Mouse (Mus musculus) CH12.LX (cell line): Measurements from ENCODE around the gene Tspan3. TPM values are rescaled to one million over a fixed set of nuclear protein-coding genes. Genes with fewer than 3 reads are reported as not detected.
A peak's percentile ranks its signal among the peaks of the same experiment; 100 is the strongest.

Experiments
- DNase-seq: peaks from one replicate; pipeline ENCODE4 v3.0.0-alpha.2; 2013; ENCODE audit errors: extremely low read depth
- H3K27ac ChIP-seq: 2 replicates; pipeline ENCODE4 v1.5.1; 2012; ENCODE audit warnings: low read depth, mild to moderate bottlenecking, control low read depth, moderate library complexity; ENCODE audit not compliant: insufficient read depth
- H3K27me3 ChIP-seq: replicated peaks from 2 replicates; pipeline ENCODE3; 2012; ENCODE audit warnings: inconsistent platforms
- H3K36me3 ChIP-seq, 2 experiments: replicated peaks in 1 of 2; 2 replicates each; pipeline versions ENCODE3 to v1.6.1; 2012; ENCODE audit warnings: inconsistent platforms in 1 of 2, low read length in 1 of 2, mild to moderate bottlenecking in 1 of 2, mixed read lengths in 1 of 2, moderate library complexity in 1 of 2; ENCODE audit not compliant: control insufficient read depth in 1 of 2, insufficient read depth in 1 of 2
- H3K4me1 ChIP-seq, 2 experiments: 2 replicates each; pipeline ENCODE4 v1.6.1; 2012; ENCODE audit warnings: inconsistent platforms in 1 of 2, moderate library complexity in 1 of 2; ENCODE audit not compliant: insufficient read depth in 2 of 2, control insufficient read depth in 1 of 2
- H3K4me2 ChIP-seq: 2 replicates; pipeline ENCODE4 v1.6.1; 2012; ENCODE audit warnings: low read depth, mild to moderate bottlenecking, control low read depth; ENCODE audit not compliant: poor library complexity, insufficient read depth, severe bottlenecking
- H3K4me3 ChIP-seq, 3 experiments: fragments of 150-350 bp in 1 of 3; sonication (generic) in 1 of 3; replicated peaks in 1 of 3; 2 replicates each; pipeline versions ENCODE3 to v1.5.1; 2011 to 2012; ENCODE audit warnings: low read depth in 2 of 3, low read length in 2 of 3, mild to moderate bottlenecking in 2 of 3, moderate library complexity in 2 of 3, control low read depth in 1 of 3, improper control_type of control experiment in 1 of 3, inconsistent platforms in 1 of 3, mixed read lengths in 1 of 3; ENCODE audit not compliant: poor library complexity in 1 of 3
- H3K79me2 ChIP-seq: replicated peaks from 2 replicates; pipeline ENCODE4 v1.6.1; 2012; ENCODE audit warnings: mild to moderate bottlenecking, moderate library complexity; ENCODE audit not compliant: control insufficient read depth, poor library complexity, insufficient read depth, severe bottlenecking; ENCODE audit errors: extremely low read depth
- H3K9ac ChIP-seq: 2 replicates; pipeline ENCODE4 v1.6.1; 2012; ENCODE audit warnings: low read depth, mild to moderate bottlenecking, control low read depth, moderate library complexity; ENCODE audit not compliant: insufficient read depth
- H3K9me3 ChIP-seq: replicated peaks from 2 replicates; pipeline ENCODE3; 2012; ENCODE audit warnings: low read length, inconsistent platforms, mixed read lengths
- BHLHE40 ChIP-seq: IDR thresholded peaks from 2 replicates; pipeline ENCODE4 v1.6.1; 2011; ENCODE audit warnings: mild to moderate bottlenecking, low read depth, low read length, improper control_type of control experiment
- CHD1 ChIP-seq: IDR thresholded peaks from 2 replicates; pipeline ENCODE4 v1.6.1; 2012; ENCODE audit warnings: low read depth, low read length, improper control_type of control experiment, inconsistent platforms
- CHD2 ChIP-seq: IDR thresholded peaks from 2 replicates; pipeline ENCODE4 v1.6.1; 2011; ENCODE audit warnings: low read length, improper control_type of control experiment
- CTCF ChIP-seq, 2 experiments: IDR thresholded peaks in 1 of 2; conservative IDR thresholded peaks in 1 of 2; 2 replicates each; pipeline ENCODE4 v1.5.1; 2011 to 2012; ENCODE audit warnings: low read depth in 2 of 2, low read length in 2 of 2, improper control_type of control experiment in 1 of 2, inconsistent platforms in 1 of 2, mild to moderate bottlenecking in 1 of 2, moderate library complexity in 1 of 2
- ELF1 ChIP-seq: IDR thresholded peaks from 2 replicates; pipeline ENCODE4 v1.6.1; 2014; ENCODE audit warnings: low read depth, mild to moderate bottlenecking, inconsistent platforms, low read length, improper control_type of control experiment
- EP300 ChIP-seq: IDR thresholded peaks from 2 replicates; pipeline ENCODE4 v1.6.1; 2011; ENCODE audit warnings: low read length, improper control_type of control experiment
- GABPA ChIP-seq: IDR thresholded peaks from 2 replicates; pipeline ENCODE4 v1.6.1; 2012; ENCODE audit warnings: low read depth, low read length, improper control_type of control experiment, inconsistent platforms; ENCODE audit not compliant: insufficient replicate concordance
- HCFC1 ChIP-seq: IDR thresholded peaks from 2 replicates; pipeline ENCODE4 v1.6.1; 2012; ENCODE audit warnings: low read depth, mild to moderate bottlenecking, inconsistent platforms, low read length, improper control_type of control experiment
- JUN ChIP-seq: IDR thresholded peaks from 2 replicates; pipeline ENCODE4 v1.6.1; 2011; ENCODE audit warnings: low read depth, mild to moderate bottlenecking, low read length, improper control_type of control experiment, moderate library complexity; ENCODE audit not compliant: insufficient read depth
- JUND ChIP-seq: conservative IDR thresholded peaks from 2 replicates; pipeline ENCODE4 v1.6.1; 2011; ENCODE audit warnings: low read depth, low read length, improper control_type of control experiment
- MAFK ChIP-seq: IDR thresholded peaks from 2 replicates; pipeline ENCODE4 v1.6.1; 2011; ENCODE audit warnings: low read length, improper control_type of control experiment; ENCODE audit not compliant: insufficient replicate concordance
- MAX ChIP-seq: IDR thresholded peaks from 2 replicates; pipeline ENCODE4 v1.6.1; 2011; ENCODE audit warnings: low read length, improper control_type of control experiment
- MAZ ChIP-seq: IDR thresholded peaks from 2 replicates; pipeline ENCODE4 v1.6.1; 2012; ENCODE audit warnings: low read depth, mild to moderate bottlenecking, inconsistent platforms, low read length, improper control_type of control experiment, moderate library complexity
- MEF2A ChIP-seq: IDR thresholded peaks from 2 replicates; pipeline ENCODE4 v1.6.1; 2014; ENCODE audit warnings: low read depth, mild to moderate bottlenecking, inconsistent platforms, low read length, improper control_type of control experiment, borderline replicate concordance
- MXI1 ChIP-seq: IDR thresholded peaks from 2 replicates; pipeline ENCODE4 v1.6.1; 2011; ENCODE audit warnings: mild to moderate bottlenecking, low read depth, low read length, improper control_type of control experiment
- MYC ChIP-seq: IDR thresholded peaks from 2 replicates; pipeline ENCODE4 v1.6.1; 2011; ENCODE audit warnings: low read depth, mild to moderate bottlenecking, improper control_type of control experiment, low read length
- POLR2A ChIP-seq: IDR thresholded peaks from 2 replicates; pipeline ENCODE4 v1.6.1; 2011; ENCODE audit warnings: low read depth, mild to moderate bottlenecking, improper control_type of control experiment, low read length
- RAD21 ChIP-seq: IDR thresholded peaks from 2 replicates; pipeline ENCODE4 v1.6.1; 2011; ENCODE audit warnings: low read depth, mild to moderate bottlenecking, low read length, improper control_type of control experiment, moderate library complexity
- RCOR1 ChIP-seq: conservative IDR thresholded peaks from 2 replicates; pipeline ENCODE4 v1.6.1; 2012; ENCODE audit warnings: low read depth, mild to moderate bottlenecking, inconsistent platforms, low read length, improper control_type of control experiment
- SIN3A ChIP-seq: IDR thresholded peaks from 2 replicates; pipeline ENCODE4 v1.6.1; 2012; ENCODE audit warnings: low read length, improper control_type of control experiment, inconsistent platforms
- SMC3 ChIP-seq: IDR thresholded peaks from 2 replicates; pipeline ENCODE4 v1.6.1; 2011; ENCODE audit warnings: low read depth, low read length, improper control_type of control experiment
- TBP ChIP-seq: conservative IDR thresholded peaks from 2 replicates; pipeline ENCODE4 v1.6.1; 2011; ENCODE audit warnings: low read depth, low read length, improper control_type of control experiment
- TCF12 ChIP-seq: IDR thresholded peaks from 2 replicates; pipeline ENCODE4 v1.6.1; 2014; ENCODE audit warnings: low read depth, mild to moderate bottlenecking, inconsistent platforms, low read length, improper control_type of control experiment
- USF2 ChIP-seq: conservative IDR thresholded peaks from 2 replicates; pipeline ENCODE4 v1.6.1; 2011; ENCODE audit warnings: low read depth, low read length, improper control_type of control experiment
- ZC3H11A ChIP-seq: IDR thresholded peaks from 2 replicates; pipeline ENCODE4 v1.6.1; 2012; ENCODE audit warnings: low read depth, mild to moderate bottlenecking, inconsistent platforms, low read length, improper control_type of control experiment
- ZKSCAN1 ChIP-seq: IDR thresholded peaks from 2 replicates; pipeline ENCODE4 v1.6.1; 2012; ENCODE audit warnings: low read depth, inconsistent platforms, low read length, improper control_type of control experiment, borderline replicate concordance
- ZMIZ1 ChIP-seq: IDR thresholded peaks from 2 replicates; pipeline ENCODE4 v1.6.1; 2012; ENCODE audit warnings: low read depth, mild to moderate bottlenecking, inconsistent platforms, low read length, improper control_type of control experiment
- ZNF384 ChIP-seq: IDR thresholded peaks from 2 replicates; pipeline ENCODE4 v1.6.1; 2012; ENCODE audit warnings: low read depth, low read length, improper control_type of control experiment, inconsistent platforms
- dilution Hi-C: fragments of 300-500 bp; cut with MboI; formaldehyde crosslinking; loops from 2 replicates; pipeline ENCODE4 v1.14.3; 2020; ENCODE audit warnings: low sequenced_read_pairs; ENCODE audit not compliant: extremely low pct_unique_long_range_greater_than_20kb, extremely low pct_ligation_motif_present
- in situ Hi-C: fragments of 300-500 bp; cut with MboI; formaldehyde crosslinking; loops from 3 replicates; pipeline ENCODE4 v1.14.3; 2019; ENCODE audit warnings: low sequenced_read_pairs, low pct_ligation_motif_present, low pct_unique_long_range_greater_than_20kb, mixed read lengths
- polyA plus RNA-seq: library from polyadenylated mRNA; unstranded; fragments of >175 nt; gene quantifications from 2 replicates; pipeline ENCODE4 v1.2.1, GENCODE M21; 2012; ENCODE audit warnings: low read depth; ENCODE audit not compliant: insufficient read length
- total RNA-seq, 2 experiments: library from RNA; depleted of rRNA; stranded (reverse); fragments of 300-350 nt in 1 of 2; fragments of >200 nt in 1 of 2; gene quantifications; 2 replicates each; pipeline ENCODE4 v1.2.3; 2012 to 2014

Gene Tspan3
- total and polyA plus RNA-seq, 3 experiments = 34.5 to 85.9 (median 60.4) TPM

- DNase-seq = no peak
- H3K9ac ChIP-seq = no peak overlapping the region
- H3K4me3 ChIP-seq = no peak overlapping the region
- peaks cover 12 to 47% of the 10 kb centered on the region in 2 experiments for H3K4me1 ChIP-seq
- peaks cover 0 to 95% of the 10 kb centered on the region in 2 experiments for H3K36me3 ChIP-seq
- dilution Hi-C loops (no loop called here), in situ Hi-C loops (no loop called here)
- H3K27ac ChIP-seq = no peak overlapping the region
- H3K27me3 ChIP-seq = no peaks in the 10 kb centered on the region
- H3K4me2 ChIP-seq = no peak overlapping the region
- no peaks in the 10 kb centered on the region for H3K9me3 ChIP-seq
- no peaks in the 10 kb centered on the region for H3K79me2 ChIP-seq
- TF ChIP-seq ZNF384 = no peak
- no peak for TF ChIP-seq POLR2A
- TF ChIP-seq ZC3H11A = no peak
- no peak for TF ChIP-seq HCFC1
- no peak for TF ChIP-seq MAZ
- TF ChIP-seq GABPA = no peak
- no peak for TF ChIP-seq ZMIZ1
- TF ChIP-seq SIN3A = no peak
- no peak for TF ChIP-seq TBP
These were observed 42.3 kb downstream of the Tspan3 start for GRCm38 (mm10) chr9:56122973-56123372.

- DNase-seq = no peak
- Histone ChIP-seq H3K9ac (no peak overlapping the region), H3K27me3 (no peaks in the 10 kb centered on the region), H3K36me3 (peaks cover 0 to 96% of the 10 kb centered on the region in 2 experiments), H3K4me2 (no peak overlapping the region), H3K27ac (no peak overlapping the region), H3K4me3 (no peak overlapping the region), H3K9me3 (peaks cover 3% of the 10 kb centered on the region), H3K79me2 (no peaks in the 10 kb centered on the region), H3K4me1 (peaks cover 5 to 34% of the 10 kb centered on the region in 2 experiments)
- in situ Hi-C loops (no loop called here), dilution Hi-C loops (no loop called here)
- TF ChIP-seq MXI1 (peak; percentile 68; the same call in 1 of the 2 replicates), RCOR1 (no peak), SIN3A (no peak), TCF12 (no peak), SMC3 (peak; percentile 81), MEF2A (no peak), CHD1 (no peak), MAZ (no peak), JUN (no peak), EP300 (no peak), BHLHE40 (no peak), RAD21 (peak; percentile 84), USF2 (no peak), CHD2 (no peak), TBP (no peak), ELF1 (no peak), MAFK (no peak), HCFC1 (no peak), MYC (peak; percentile 98), JUND (no peak), CTCF (conservative IDR thresholded peaks at IDR 0.05 in 1 of 2, IDR thresholded peaks at IDR 0.05 in 1 of 2; ENCODE audit: low read depth in 2 of 2, low read length in 2 of 2) (peak in 1 of 2 experiments; percentile 82; a peak in 2 of 4 replicates), ZKSCAN1 (no peak), MAX (peak; percentile 95)
These were observed 44.2 kb downstream of the Tspan3 start for GRCm38 (mm10) chr9:56121097-56121496.
